Mouse (Mus musculus) liver, postnatal 0 days (tissue): Measurements from ENCODE around the gene Gm20696. TPM values are rescaled to one million over a fixed set of nuclear protein-coding genes. Genes with fewer than 3 reads are reported as not detected.
A peak's percentile ranks its signal among the peaks of the same experiment; 100 is the strongest.

Experiments
- ATAC-seq: fragments of 200-750 bp; cut with Nextera tagmentation; 2 replicates; pipeline ENCODE4 v1.8.0; 2017; ENCODE audit warnings: mild to moderate bottlenecking, moderate library complexity
- DNase-seq: peaks from one replicate; pipeline ENCODE4 v3.0.0-alpha.2; 2016
- H3K27ac ChIP-seq: fragments of 300-500 bp; sonication (generic); 2 replicates; pipeline ENCODE4 v1.5.1; 2014; ENCODE audit warnings: antibody characterized with exemption, moderate library complexity, mild to moderate bottlenecking, low read depth
- H3K27me3 ChIP-seq: fragments of 300-500 bp; sonication (generic); 2 replicates; pipeline ENCODE4 v1.6.1; 2014; ENCODE audit warnings: low read length, control low read depth, mixed read lengths; ENCODE audit not compliant: insufficient read depth
- H3K36me3 ChIP-seq: fragments of 300-500 bp; sonication (generic); replicated peaks from 2 replicates; pipeline ENCODE4 v1.6.1; 2014; ENCODE audit warnings: mild to moderate bottlenecking, control low read depth, low read length, moderate library complexity, mixed read lengths; ENCODE audit not compliant: insufficient read depth
- H3K4me1 ChIP-seq: fragments of 300-500 bp; sonication (generic); 2 replicates; pipeline ENCODE4 v1.6.1; 2014; ENCODE audit warnings: antibody characterized with exemption, mild to moderate bottlenecking, control low read depth; ENCODE audit not compliant: insufficient read depth
- H3K4me2 ChIP-seq: fragments of 300-500 bp; sonication (generic); 2 replicates; pipeline ENCODE4 v1.6.1; 2014; ENCODE audit warnings: low read depth, mild to moderate bottlenecking, low read length, moderate library complexity, mixed read lengths
- H3K4me3 ChIP-seq: fragments of 300-500 bp; sonication (generic); 2 replicates; pipeline ENCODE4 v1.5.1; 2014; ENCODE audit warnings: low read depth, low read length
- H3K9ac ChIP-seq: fragments of 300-500 bp; sonication (generic); replicated peaks from 2 replicates; pipeline ENCODE4 v1.6.1; 2014; ENCODE audit warnings: mild to moderate bottlenecking, moderate library complexity
- H3K9me3 ChIP-seq: fragments of 300-500 bp; sonication (generic); 2 replicates; pipeline ENCODE4 v1.6.1; 2016; ENCODE audit warnings: mild to moderate bottlenecking, control low read depth, low read length, mixed read lengths
- CTCF ChIP-seq: sonication (generic); IDR thresholded peaks from 2 replicates; pipeline ENCODE4 v1.5.1; 2016; ENCODE audit warnings: antibody characterized with exemption, low read depth
- EP300 ChIP-seq: IDR thresholded peaks from 2 replicates; pipeline ENCODE4 v1.6.1; 2016; ENCODE audit warnings: antibody characterized with exemption, low read depth, mild to moderate bottlenecking
- WGBS: fragments of 180-500 bp; shearing (Covaris S2); extraction: QIAGEN DNeasy Blood & Tissue Kit; methylation state at CpG from one replicate; pipeline ENCODE4 v1.1.7; 2014; ENCODE audit not compliant: insufficient replicate concordance; 5-methylcytosine and 5-hydroxymethylcytosine counted together
- polyA plus RNA-seq: library from polyadenylated mRNA; unstranded; fragments of >200 nt; fragmentation: Nextera tagmentation; extraction: Ambion mirVana; gene quantifications from 2 replicates; pipeline ENCODE4 v1.2.1, GENCODE M21; 2015

Gm20696 gene
- polyA plus RNA-seq, 1 experiment from 2014 or later = 1.2 TPM

- Histone ChIP-seq H3K9me3 (no peaks in the 10 kb centered on the region), H3K4me2 (no peak overlapping the region), H3K9ac (no peak overlapping the region), H3K4me1 (peaks cover 16% of the 10 kb centered on the region), H3K27me3 (no peaks in the 10 kb centered on the region), H3K27ac (peak overlapping the region; percentile 53; the same call in 1 of the 2 replicates), H3K4me3 (no peak overlapping the region), H3K36me3 (no peaks in the 10 kb centered on the region)
- ATAC-seq (peak; percentile 84), DNase-seq (no peak)
- WGBS = 39% methylated on average over 9 of the region's 9 CpGs
- TF ChIP-seq EP300 (no peak), CTCF (no peak)
These were observed 307.4 kb downstream of the Gm20696 start for GRCm38 (mm10) chr6:99359036-99359698.

- Histone ChIP-seq H3K4me3 (no peak overlapping the region), H3K4me2 (no peak overlapping the region), H3K27me3 (no peaks in the 10 kb centered on the region), H3K4me1 (peaks cover 16% of the 10 kb centered on the region), H3K9me3 (no peaks in the 10 kb centered on the region), H3K27ac (no peak overlapping the region), H3K9ac (no peak overlapping the region), H3K36me3 (no peaks in the 10 kb centered on the region)
- WGBS = 64% methylated on average over 2 of the region's 2 CpGs
- ATAC-seq (no peak), DNase-seq (no peak)
- TF ChIP-seq CTCF = no peak
- no peak for TF ChIP-seq EP300
These were observed 308.7 kb downstream of the Gm20696 start for GRCm38 (mm10) chr6:99357931-99358330.

DNA sequence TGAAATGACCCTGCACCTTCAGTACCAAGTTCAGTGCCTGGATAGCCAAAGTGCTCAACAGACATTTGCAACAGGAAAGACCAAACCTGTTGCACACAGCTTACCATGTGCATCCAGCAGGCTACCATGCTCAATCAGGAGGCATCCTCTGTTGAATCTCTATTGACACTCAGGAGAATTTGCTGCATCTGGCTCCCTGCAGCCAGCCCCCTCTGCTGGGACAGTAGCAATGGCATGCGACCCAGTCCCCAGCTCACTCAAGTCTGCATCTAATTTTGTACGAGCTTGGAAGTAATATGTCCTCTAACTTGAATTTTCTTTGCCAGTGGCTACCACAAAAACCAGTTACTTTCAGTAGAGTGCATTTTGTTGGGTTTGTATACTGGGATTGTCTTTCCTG, 312.3 kb downstream of the Gm20696 start:
- TF ChIP-seq CTCF (no peak), EP300 (no peak)
- no peak for ATAC-seq
- Histone ChIP-seq H3K27ac (no peak overlapping the region), H3K4me2 (no peak overlapping the region), H3K27me3 (no peaks in the 10 kb centered on the region), H3K4me3 (no peak overlapping the region), H3K36me3 (no peaks in the 10 kb centered on the region), H3K9ac (no peak overlapping the region), H3K9me3 (no peaks in the 10 kb centered on the region), H3K4me1 (peaks cover 13% of the 10 kb centered on the region)
- 88% methylated on average over 2 of the region's 2 CpGs for WGBS
- DNase-seq = no peak

- H3K4me1 ChIP-seq = peaks cover 6% of the 10 kb centered on the region; the same call in 1 of the 2 replicates
- TF ChIP-seq EP300 = no peak
- no peak for TF ChIP-seq CTCF
- H3K9ac ChIP-seq = no peak overlapping the region
- no peak overlapping the region for H3K27ac ChIP-seq
- no peak overlapping the region for H3K4me3 ChIP-seq
- no peak for DNase-seq
- H3K9me3 ChIP-seq = no peaks in the 10 kb centered on the region
- no peak for ATAC-seq
- H3K27me3 ChIP-seq = no peaks in the 10 kb centered on the region
- H3K4me2 ChIP-seq = no peak overlapping the region
- no peaks in the 10 kb centered on the region for H3K36me3 ChIP-seq
- 66% methylated on average over 2 of the region's 2 CpGs for WGBS
These were observed 313.2 kb downstream of the Gm20696 start for GRCm38 (mm10) chr6:99353441-99353840.

- Histone ChIP-seq H3K27ac (0 out of 2 replicates have a peak overlapping the region, but pooled peaks have one; percentile 32), H3K27me3 (no peaks in the 10 kb centered on the region), H3K36me3 (no peaks in the 10 kb centered on the region), H3K4me2 (no peak overlapping the region), H3K4me3 (no peak overlapping the region), H3K9me3 (no peaks in the 10 kb centered on the region), H3K9ac (no peak overlapping the region), H3K4me1 (peaks cover 6% of the 10 kb centered on the region; the same call in 1 of the 2 replicates)
- DNase-seq (no peak), ATAC-seq (peak; percentile 54; the same call in 1 of the 2 replicates)
- TF ChIP-seq CTCF (no peak), EP300 (no peak)
- WGBS = 51% methylated on average over 3 of the region's 3 CpGs
These were observed 316.0 kb downstream of the Gm20696 start for GRCm38 (mm10) chr6:99350566-99350965.

DNA sequence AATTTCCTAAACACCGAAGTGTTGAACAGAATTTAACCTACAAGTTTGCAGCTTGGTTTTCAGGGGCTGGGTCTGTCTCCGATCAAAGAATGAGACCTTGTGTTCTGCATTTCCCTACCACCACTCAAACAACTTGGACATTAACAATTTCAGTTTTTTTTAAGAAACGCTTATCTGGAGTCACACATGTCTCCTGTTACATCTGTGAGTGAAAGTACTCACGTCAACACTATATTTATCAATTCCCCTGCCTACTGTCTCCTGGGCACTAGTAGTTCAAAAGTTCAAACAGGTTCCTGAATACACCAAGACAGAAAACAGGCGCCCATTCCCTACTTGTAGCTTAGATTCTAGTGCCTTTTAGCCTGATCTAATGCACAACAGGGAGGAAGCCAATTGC, 316.4 kb downstream of the Gm20696 start:
- DNase-seq (no peak), ATAC-seq (peak; percentile 63; the same call in 1 of the 2 replicates)
- 48% methylated on average over 5 of the region's 5 CpGs for WGBS
- Histone ChIP-seq H3K36me3 (no peaks in the 10 kb centered on the region), H3K27me3 (no peaks in the 10 kb centered on the region), H3K9ac (no peak overlapping the region), H3K4me1 (peaks cover 6% of the 10 kb centered on the region; the same call in 1 of the 2 replicates), H3K4me2 (no peak overlapping the region), H3K27ac (0 out of 2 replicates have a peak overlapping the region, but pooled peaks have one; percentile 32), H3K4me3 (no peak overlapping the region), H3K9me3 (no peaks in the 10 kb centered on the region)
- TF ChIP-seq CTCF (no peak), EP300 (peak; percentile 84)
